ENCODE assay signal across 33 mouse cellular contexts in the genomic region with DNA sequence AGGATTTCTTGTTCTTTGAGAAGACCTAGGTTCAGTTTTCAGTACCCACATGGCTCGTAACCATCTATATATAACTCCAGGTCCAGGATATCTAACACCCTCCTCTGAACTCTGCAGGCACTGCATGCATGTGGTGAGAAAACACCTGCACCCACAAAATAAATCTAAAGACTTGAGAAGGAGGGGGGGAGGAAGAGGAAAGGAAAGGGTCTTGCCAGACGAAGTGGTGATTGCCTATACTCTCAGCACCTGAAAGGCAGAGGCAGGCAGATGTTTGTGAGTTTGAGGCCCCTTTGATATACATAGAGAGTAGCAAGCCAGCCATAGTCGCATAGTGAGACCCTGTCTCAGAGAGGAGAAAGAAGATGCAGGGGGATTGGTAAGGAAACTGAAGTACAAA. TPM values are rescaled to one million over a fixed set of nuclear protein-coding genes. Genes with fewer than 3 reads are reported as not detected.
DNase-seq lines count a peak whose midpoint lies in the region; ATAC-seq and TF ChIP-seq lines count a peak whose summit lies in the region.
"Had no signal": no experiment of that assay in that cellular context is flagged by ENCODE, and none has a peak within 500 bp of the region (broad histone marks: within the 10 kb centered on the region; RNA-seq: fewer than 3 reads in every experiment).

No protein-coding gene starts in this region.

- 0 out of 2 replicates have a peak, but pooled peaks cover 4% of the 10 kb centered on the region for H3K4me1 ChIP-seq in midbrain, postnatal 0 days (ENCODE audit: insufficient read depth, low read length)

- peak; percentile 79 for DNase-seq in heart, adult 11 months
- DNase-seq in heart, postnatal 25 days (ENCODE audit: low spot score) = no peak
- DNase-seq in thymus, postnatal 0 days (ENCODE audit: low spot score) = peak; percentile 67
- DNase-seq in thymus, postnatal 25 days = peak; percentile 36
- DNase-seq in midbrain, postnatal 0 days (ENCODE audit: low spot score) = no peak
- no peak for DNase-seq in cerebellum, postnatal 14 days
- no peak for DNase-seq in liver
- DNase-seq: adrenal gland, adult 2 months; adrenal gland, postnatal 14 days; B cell, adult 2 months; cerebellum, adult 11 months; cerebellum, adult 8-10 months; cerebellum, postnatal 10 days; forebrain, postnatal 0 days; gastrocnemius, postnatal 36 days; heart, postnatal 10 days; heart, postnatal 4 days had no signal

- no peaks in the 10 kb centered on the region for H3K27me3 ChIP-seq in midbrain, postnatal 0 days (ENCODE audit: insufficient read depth, low read length)
- H3K27me3 ChIP-seq: CH12.LX; heart, embryonic 12.5 days; heart, embryonic 15.5 days had no signal

- H3K4me2 ChIP-seq in midbrain, postnatal 0 days (ENCODE audit: low read depth, low read length, poor library complexity, severe bottlenecking) = no peak overlapping the region
- H3K4me2 ChIP-seq: heart, embryonic 12.5 days; heart, embryonic 15.5 days; hindbrain, embryonic 14.5 days had no signal

- no peak for TF ChIP-seq CTCF in midbrain, postnatal 0 days (IDR thresholded peaks at IDR 0.05)

- intact Hi-C loops in heart, postnatal 25 days (cut with DNase I) = loop anchor here (5.0 kb wide), 1 partner anchor 117 kb away; a partner anchor contains a TSS

- no peak overlapping the region for H3K27ac ChIP-seq in midbrain, postnatal 0 days (ENCODE audit: low read depth, low read length)
- H3K27ac ChIP-seq: forebrain, embryonic 10.5 days; heart, embryonic 15.5 days; hindbrain, embryonic 14.5 days; hindbrain, postnatal 0 days had no signal

- H3K9ac ChIP-seq in midbrain, postnatal 0 days (replicated peaks; ENCODE audit: low read length, poor library complexity, severe bottlenecking) = no peak overlapping the region
- H3K9ac ChIP-seq: forebrain, postnatal 0 days; heart, embryonic 12.5 days; heart, embryonic 15.5 days; hindbrain, embryonic 14.5 days had no signal

- H3K9me3 ChIP-seq in midbrain, postnatal 0 days (ENCODE audit: low read length) = no peaks in the 10 kb centered on the region
- H3K9me3 ChIP-seq: forebrain, embryonic 10.5 days; heart, embryonic 12.5 days; heart, embryonic 15.5 days had no signal

- WGBS in midbrain, postnatal 0 days = 87% methylated on average over 3 of the region's 3 CpGs

- ATAC-seq in midbrain, postnatal 0 days (ENCODE audit: low FRiP score) = no peak
- ATAC-seq: forebrain, embryonic 14.5 days; forebrain, postnatal 0 days; hindbrain, postnatal 0 days; inflammation-experienced regulatory T-cells, adult 6 months had no signal

- no peak overlapping the region for H3K4me3 ChIP-seq in midbrain, postnatal 0 days (ENCODE audit: low read depth, low read length)
- H3K4me3 ChIP-seq: forebrain, embryonic 10.5 days; heart, embryonic 12.5 days; heart, embryonic 15.5 days had no signal

- no peaks in the 10 kb centered on the region for H3K36me3 ChIP-seq in midbrain, postnatal 0 days (ENCODE audit: insufficient read depth, low read length)

RNA-seq across cellular contexts. Expression of a gene that starts 3.0 kb away (rescaled TPM):
- total RNA-seq in heart, postnatal 25 days (2021) = 10 to 100 TPM; 19.4 to 20.5 TPM
- polyA plus RNA-seq in thymus, postnatal 0 days (2015; fragmentation: Nextera tagmentation; extraction: Ambion mirVana) = 17.9 and 19.9 TPM in 2 replicates
- 29.8 and 31.4 TPM in 2 replicates for total RNA-seq in midbrain, postnatal 0 days (2014; rRNA removed)
- 37.9 and 44.3 TPM in 2 replicates for polyA plus RNA-seq in midbrain, postnatal 0 days (2015; fragmentation: Nextera tagmentation; extraction: Ambion mirVana)

RNA-seq across cellular contexts. Expression of a gene that starts 27.1 kb away (rescaled TPM):
- not detected for total RNA-seq in heart, postnatal 25 days (2021)
- polyA plus RNA-seq in thymus, postnatal 0 days (2015; fragmentation: Nextera tagmentation; extraction: Ambion mirVana) = 0.08 and 0.09 TPM in 2 replicates
- 0.27 and 0.33 TPM in 2 replicates for total RNA-seq in midbrain, postnatal 0 days (2014; rRNA removed)
- polyA plus RNA-seq in midbrain, postnatal 0 days (2015; fragmentation: Nextera tagmentation; extraction: Ambion mirVana) = 0.73 and 0.90 TPM in 2 replicates
- total RNA-seq: adrenal gland, adult 2 months; adrenal gland, postnatal 14 days; adrenal gland, postnatal 4 days; CH12.LX; gastrocnemius, adult 8-10 months; gastrocnemius, postnatal 36 days; granulocyte monocyte progenitor cell, adult 5-6 weeks; heart, postnatal 10 days; heart, postnatal 4 days; hindbrain, postnatal 0 days; MEL had no signal
- polyA plus RNA-seq: adrenal gland, adult 2 months had no signal

RNA-seq across cellular contexts. Expression of a gene that starts 28.0 kb away (rescaled TPM):
- not detected for total RNA-seq in heart, postnatal 25 days (2021)
- polyA plus RNA-seq in thymus, postnatal 0 days (2015; fragmentation: Nextera tagmentation; extraction: Ambion mirVana) = not detected in 2 replicates
- not detected in 2 replicates for total RNA-seq in midbrain, postnatal 0 days (2014; rRNA removed)
- polyA plus RNA-seq in midbrain, postnatal 0 days (2015; fragmentation: Nextera tagmentation; extraction: Ambion mirVana) = not detected in 2 replicates
- total RNA-seq: adrenal gland, adult 2 months; adrenal gland, postnatal 14 days; adrenal gland, postnatal 4 days; CH12.LX; forebrain, postnatal 0 days; gastrocnemius, adult 8-10 months; gastrocnemius, postnatal 36 days; granulocyte monocyte progenitor cell, adult 5-6 weeks; heart, postnatal 10 days; heart, postnatal 4 days; hindbrain, postnatal 0 days; MEL had no signal
- polyA plus RNA-seq: adrenal gland, adult 2 months; embryonic facial prominence, embryonic 11.5 days; embryonic facial prominence, embryonic 14.5 days; forebrain, embryonic 10.5 days; forebrain, embryonic 14.5 days; forebrain, postnatal 0 days; frontal cortex, adult 2 months; heart, embryonic 12.5 days; heart, embryonic 15.5 days; hindbrain, embryonic 11.5 days; hindbrain, embryonic 14.5 days; hindbrain, postnatal 0 days; inflammation-experienced regulatory T-cells, adult 6 months had no signal

RNA-seq across cellular contexts. Expression of a gene that starts 29.4 kb away (rescaled TPM):
- total RNA-seq in heart, postnatal 25 days (2021) = 1 to 10 TPM; 1.2 TPM
- 0.09 and 0.24 TPM in 2 replicates for polyA plus RNA-seq in thymus, postnatal 0 days (2015; fragmentation: Nextera tagmentation; extraction: Ambion mirVana)
- 0.22 and 0.24 TPM in 2 replicates for total RNA-seq in midbrain, postnatal 0 days (2014; rRNA removed)
- 0.16 and 0.17 TPM in 2 replicates for polyA plus RNA-seq in midbrain, postnatal 0 days (2015; fragmentation: Nextera tagmentation; extraction: Ambion mirVana)
- total RNA-seq: CH12.LX; forebrain, postnatal 0 days; gastrocnemius, adult 8-10 months; gastrocnemius, postnatal 36 days; granulocyte monocyte progenitor cell, adult 5-6 weeks; hindbrain, postnatal 0 days had no signal
- polyA plus RNA-seq: inflammation-experienced regulatory T-cells, adult 6 months had no signal

RNA-seq across cellular contexts. Expression of a gene that starts 50.0 kb away (rescaled TPM):
- not detected for total RNA-seq in heart, postnatal 25 days (2021)
- 0.16 and 0.28 TPM in 2 replicates for polyA plus RNA-seq in thymus, postnatal 0 days (2015; fragmentation: Nextera tagmentation; extraction: Ambion mirVana)
- total RNA-seq in midbrain, postnatal 0 days (2014; rRNA removed) = not detected in 2 replicates
- 0.19 and 0.25 TPM in 2 replicates for polyA plus RNA-seq in midbrain, postnatal 0 days (2015; fragmentation: Nextera tagmentation; extraction: Ambion mirVana)
- total RNA-seq: adrenal gland, postnatal 14 days; CH12.LX; gastrocnemius, adult 8-10 months; gastrocnemius, postnatal 36 days; granulocyte monocyte progenitor cell, adult 5-6 weeks; heart, postnatal 10 days; heart, postnatal 4 days; hindbrain, postnatal 0 days had no signal
- polyA plus RNA-seq: embryonic facial prominence, embryonic 11.5 days; embryonic facial prominence, embryonic 14.5 days; forebrain, embryonic 10.5 days; forebrain, embryonic 14.5 days; heart, embryonic 12.5 days; heart, embryonic 15.5 days; hindbrain, embryonic 11.5 days; hindbrain, embryonic 14.5 days; hindbrain, postnatal 0 days; inflammation-experienced regulatory T-cells, adult 6 months had no signal

Comparison
In these comparisons a context has a peak if more than half of its experiments do, and no peak if none do; other contexts are left out.
1. DNase-seq: peak in heart, adult 11 months (single experiment), thymus, postnatal 0 days (single experiment) and thymus, postnatal 25 days (single experiment); none in heart, postnatal 25 days (single experiment), midbrain, postnatal 0 days (single experiment), cerebellum, postnatal 14 days (0 of 2) and liver (single experiment).